Mouse (Mus musculus): Measurements from ENCODE around the gene Adgrb3.

- TF ChIP-seq POLR2A (IDR thresholded peaks at IDR 0.05; ENCODE audit: low read depth, low read length), result no peak
- no peak for TF ChIP-seq CTCF (IDR thresholded peaks at IDR 0.05; ENCODE audit: extremely low read depth, insufficient read depth, insufficient read length, insufficient replicate concordance)
These were observed 548.0 kb downstream of the Adgrb3 start for GRCm38 (mm10) chr1:25281471-25281870.
